Mouse (Mus musculus) E14TG2a.4 (cell line): Measurements from ENCODE around the gene Iqschfp.

Experiments used
- CTCF ChIP-seq: conservative IDR thresholded peaks from 2 replicates; pipeline ENCODE4 v1.5.1; 2014; ENCODE audit warnings: low read length
- NANOG ChIP-seq: IDR thresholded peaks from 2 replicates; pipeline ENCODE4 v1.6.1; 2014; ENCODE audit warnings: borderline replicate concordance, low read length, mixed read lengths
- POU5F1 ChIP-seq: IDR thresholded peaks from 2 replicates; pipeline ENCODE4 v1.6.1; 2014; ENCODE audit warnings: low read length, borderline replicate concordance

- no peak for TF ChIP-seq CTCF
- no peak for TF ChIP-seq POU5F1
- no peak for TF ChIP-seq NANOG
Observed at GRCm38 (mm10) chr3:68487621-68488020, 595.6 kb downstream of the Iqschfp start.
